Mouse (Mus musculus): Measurements from ENCODE around the gene Trmu.
"Not testable (repeated sequence)": the region's sequence is repeated elsewhere in the genome, so short reads cannot be mapped to it uniquely, and the experiment has no call there.

Trmu gene

DNA sequence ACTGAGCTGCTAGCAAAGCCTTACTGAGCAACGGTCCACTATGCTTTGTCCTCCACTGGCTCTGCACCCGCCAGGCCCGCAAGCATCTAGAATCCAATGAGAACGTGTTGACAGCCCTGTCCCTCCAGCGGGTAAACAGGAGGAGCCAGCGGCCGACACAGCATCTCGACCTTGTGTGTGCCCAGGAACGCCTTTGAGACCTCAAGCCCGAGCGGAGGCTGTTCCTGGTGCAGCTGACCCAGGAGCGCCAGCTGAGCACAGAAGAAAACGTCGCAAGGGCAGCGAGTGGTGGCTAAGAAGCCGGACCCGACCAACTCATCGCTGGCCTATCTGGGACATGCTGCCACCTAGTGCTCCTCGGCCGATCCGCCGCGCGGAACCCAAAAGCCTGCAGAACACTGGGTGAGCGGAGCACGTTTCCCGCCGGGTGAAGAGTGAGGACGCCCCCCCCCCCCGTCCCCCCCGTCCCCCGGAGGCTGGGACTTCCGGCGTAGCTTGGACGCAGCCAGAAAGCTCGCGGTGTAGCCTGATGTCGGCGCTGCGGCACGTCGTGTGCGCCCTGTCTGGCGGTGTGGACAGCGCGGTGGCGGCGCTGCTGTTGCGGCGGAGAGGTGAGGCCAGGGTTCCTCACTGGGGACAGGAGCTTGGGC is at the start of gene Trmu:
TSS of gene Trmu (plus strand) at position 465 of the 650 bp plus-strand sequence.
- DNase-seq, result peak; percentile 95

DNA sequence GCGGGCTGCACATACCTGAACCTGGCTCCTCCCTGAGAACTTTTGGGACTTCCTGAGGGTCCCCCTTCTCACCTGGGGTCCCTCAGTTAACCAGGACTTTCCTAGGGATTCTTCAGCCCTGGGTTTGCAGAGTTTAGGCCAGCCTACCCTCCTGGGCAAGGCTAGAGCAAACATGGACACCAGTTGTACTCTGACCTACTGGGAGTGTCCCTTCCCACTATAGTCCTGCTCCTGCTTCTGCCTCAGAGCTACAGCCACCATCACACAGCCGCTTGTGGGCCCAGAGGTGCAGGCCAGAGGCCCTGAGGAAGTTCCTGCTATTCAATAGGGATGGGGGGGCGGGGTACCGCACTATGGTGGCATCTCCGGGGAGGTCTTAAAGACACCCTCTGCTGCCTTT is 49.6 kb upstream of the Trmu start:
- DNase-seq, result no peak

DNA sequence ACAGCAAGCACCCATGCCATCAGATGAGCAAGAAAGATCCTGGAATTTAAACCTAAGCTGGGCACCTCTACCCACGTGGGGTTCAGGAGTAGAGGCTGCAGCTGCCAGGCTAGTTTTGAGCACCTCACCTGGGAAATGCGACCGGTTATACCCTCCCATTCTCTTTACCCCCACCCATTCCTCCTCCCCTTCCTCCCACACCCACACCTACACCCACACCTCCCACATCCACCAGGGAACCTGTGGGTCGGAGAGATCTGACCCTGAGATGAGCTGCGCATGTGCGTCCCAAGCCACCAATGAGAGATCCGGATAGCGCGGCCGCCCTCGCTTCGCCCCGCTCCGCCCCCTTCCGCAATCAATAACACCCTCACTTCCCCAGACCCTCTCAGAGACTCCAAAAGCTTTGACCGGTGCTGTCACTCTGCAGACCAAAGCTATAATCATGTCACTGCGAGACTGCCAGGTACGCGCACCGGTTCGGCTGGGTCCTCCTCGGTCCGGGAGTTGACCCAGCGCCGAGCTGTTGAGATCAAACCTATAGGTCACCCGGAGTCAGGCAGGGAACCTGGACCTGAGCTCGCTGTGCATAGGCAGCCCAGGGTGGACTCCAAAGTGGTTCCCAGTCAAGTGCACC is 47.0 kb upstream of the Trmu start, which contains the start of gene Ttc38:
TSS of gene Ttc38 (plus strand) at position 353 of the 637 bp plus-strand sequence.
- peak; percentile 92 for DNase-seq

DNA sequence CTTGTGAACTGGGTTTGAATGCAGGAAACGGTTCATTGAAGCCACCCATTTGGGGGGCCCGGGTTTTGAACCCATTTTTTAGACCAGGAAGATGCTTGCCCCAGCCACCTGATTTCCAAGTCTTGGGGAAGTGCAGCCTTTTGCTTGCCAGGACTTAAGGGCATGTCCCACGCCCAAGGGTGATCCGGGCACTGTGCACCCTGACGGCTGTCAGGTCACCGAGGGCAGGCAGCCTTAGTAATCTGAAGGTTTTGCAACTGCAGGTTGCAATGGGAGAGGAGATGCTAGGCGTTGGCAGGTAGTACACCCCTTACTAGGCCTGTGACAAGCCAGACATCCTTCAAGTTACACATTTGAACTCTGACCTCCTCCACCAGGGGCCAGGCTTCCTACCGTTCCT is 46.5 kb upstream of the Trmu start:
- DNase-seq, result no peak

DNA sequence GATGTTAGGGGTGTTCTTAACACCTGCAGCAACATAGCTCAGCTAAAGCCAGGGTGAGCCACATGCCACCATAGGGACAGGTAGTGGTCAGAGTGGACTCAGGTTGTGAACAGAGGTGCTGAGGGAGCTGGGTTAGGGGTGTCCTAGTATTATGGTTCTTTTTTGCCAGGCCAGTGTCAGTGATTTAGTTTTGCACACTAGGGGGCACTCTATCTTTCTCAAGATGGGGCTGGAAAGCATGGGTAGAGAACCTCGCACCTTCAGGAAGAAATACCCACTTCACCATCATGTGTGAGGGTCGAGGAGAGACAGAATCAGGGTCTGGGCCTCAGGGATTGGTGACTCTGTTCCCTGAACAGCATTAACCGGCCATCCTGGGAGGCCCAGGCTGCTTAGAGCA is 43.8 kb upstream of the Trmu start:
- DNase-seq, result no peak

DNA sequence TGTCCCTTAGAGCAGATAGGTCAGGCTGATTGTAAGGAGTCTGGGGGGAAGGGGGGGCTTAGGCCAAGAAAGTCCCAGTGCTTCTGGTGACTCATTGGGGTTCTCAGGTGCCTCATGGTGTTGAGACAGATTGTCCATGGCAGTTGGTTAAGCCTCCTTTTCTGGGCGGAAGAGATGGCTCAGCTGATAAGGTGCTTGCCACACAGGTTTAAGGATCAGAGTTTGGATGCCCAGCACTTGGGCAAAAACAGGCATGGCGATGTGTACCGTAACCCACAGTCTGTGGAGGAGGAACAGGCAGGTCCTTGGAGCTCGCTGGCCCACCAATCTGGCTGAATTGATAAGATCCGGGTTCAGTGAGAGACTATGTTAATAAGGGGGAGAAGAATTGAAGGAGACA is 42.2 kb upstream of the Trmu start:
- DNase-seq, result no peak

DNA sequence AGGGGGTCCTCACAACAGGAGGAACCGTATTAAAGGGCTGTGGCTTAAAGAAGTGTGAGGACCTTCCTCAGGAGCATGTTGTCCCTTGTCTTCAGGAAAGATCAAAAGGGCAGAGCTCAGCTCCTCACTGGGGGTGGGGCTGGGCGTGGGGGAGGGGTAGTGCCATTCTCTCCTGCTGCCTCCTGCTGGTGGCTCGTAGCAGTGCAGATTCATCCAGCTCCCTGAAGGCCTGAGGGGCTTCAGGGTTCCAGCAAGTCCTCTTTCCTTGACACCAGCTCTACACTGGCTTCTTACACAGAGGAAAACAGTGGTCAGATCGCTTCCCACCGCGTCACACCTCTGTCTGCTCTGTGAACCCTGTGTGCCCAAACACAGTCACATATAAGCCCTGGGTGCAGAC is 38.1 kb upstream of the Trmu start:
- peak; percentile 30 for DNase-seq

DNA sequence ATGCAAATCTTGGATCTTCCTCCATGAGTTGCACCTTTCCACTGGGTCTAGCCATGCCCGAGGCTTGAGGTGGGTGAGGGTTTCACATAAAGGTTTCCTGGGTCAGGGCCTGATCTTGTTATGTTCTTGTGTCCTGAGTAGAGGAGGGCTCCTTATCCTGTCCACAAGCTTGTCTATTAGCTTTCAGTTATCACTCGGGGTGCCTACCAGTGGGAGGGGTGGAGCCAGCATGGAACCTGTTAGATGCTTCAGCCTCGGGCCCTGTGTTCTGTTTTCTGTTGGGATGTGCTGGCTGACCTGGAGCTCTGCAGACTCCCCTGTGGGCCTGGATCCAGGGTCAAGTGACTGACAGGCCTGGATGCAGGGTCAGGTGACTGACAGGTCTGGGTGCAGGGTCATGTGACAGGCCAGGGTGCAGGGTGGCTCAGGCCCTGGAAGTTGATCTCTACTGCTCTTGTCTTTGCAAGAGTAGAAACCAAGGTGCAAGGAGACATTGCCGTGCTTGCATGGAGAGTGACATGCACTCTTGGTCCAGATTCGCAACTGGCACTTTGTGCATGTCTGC is 37.2 kb upstream of the Trmu start:
- DNase-seq, result peak; percentile 32

DNA sequence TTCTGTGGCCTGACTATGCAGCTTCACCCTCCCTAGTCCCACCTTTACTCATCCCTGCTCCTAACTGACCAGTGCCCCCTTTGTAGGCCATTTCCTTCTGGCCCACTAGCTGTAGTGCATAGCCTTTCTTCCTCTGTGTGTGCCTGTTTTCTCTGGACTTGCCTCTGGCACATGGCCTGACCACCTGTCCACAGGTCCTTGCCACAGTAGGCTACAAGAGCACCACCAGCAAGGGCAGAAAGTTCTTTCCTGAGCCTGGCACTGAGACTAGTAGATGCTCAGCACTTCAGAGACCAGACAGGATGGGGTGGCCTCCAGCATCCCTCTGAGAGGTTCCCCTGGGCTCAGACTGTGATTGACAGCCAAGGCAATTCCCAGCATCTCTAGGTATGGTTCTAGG is 34.0 kb upstream of the Trmu start:
- DNase-seq, result no peak

DNA sequence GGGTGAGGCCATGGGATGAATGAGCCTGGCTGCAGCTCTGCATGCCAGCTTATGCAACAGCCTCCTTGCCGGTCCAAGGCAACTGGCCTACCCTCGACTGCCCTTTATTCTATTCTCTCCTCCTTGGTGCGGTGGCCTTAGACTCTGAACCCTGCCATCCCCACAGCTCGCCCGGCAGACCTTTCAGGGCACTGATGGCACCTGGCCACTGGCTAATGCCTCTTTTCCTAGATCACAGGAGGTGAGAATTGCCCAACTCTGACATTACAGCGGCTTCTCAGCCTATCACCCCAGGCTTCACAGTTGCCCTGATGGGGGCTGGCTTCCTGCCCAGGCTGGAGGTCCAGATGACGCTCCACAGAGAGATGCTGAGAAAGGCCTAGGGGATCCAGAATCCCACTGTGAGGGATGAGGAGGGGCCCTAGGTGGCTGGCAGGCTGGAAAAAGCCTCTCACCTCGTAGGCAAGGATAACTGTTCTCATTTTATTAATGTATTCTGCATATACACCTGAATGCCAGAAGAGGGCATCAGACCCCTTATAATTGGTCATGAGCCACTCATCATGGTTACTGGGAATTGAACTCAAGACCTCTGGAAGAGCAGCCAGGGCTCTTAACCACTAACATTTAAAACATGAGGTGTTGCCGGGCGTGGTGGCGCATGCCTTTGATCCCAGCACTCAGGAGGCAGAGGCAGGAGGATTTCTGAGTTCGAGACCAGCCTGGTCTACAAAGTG is 27.3 kb upstream of the Trmu start:
- no peak for DNase-seq

DNA sequence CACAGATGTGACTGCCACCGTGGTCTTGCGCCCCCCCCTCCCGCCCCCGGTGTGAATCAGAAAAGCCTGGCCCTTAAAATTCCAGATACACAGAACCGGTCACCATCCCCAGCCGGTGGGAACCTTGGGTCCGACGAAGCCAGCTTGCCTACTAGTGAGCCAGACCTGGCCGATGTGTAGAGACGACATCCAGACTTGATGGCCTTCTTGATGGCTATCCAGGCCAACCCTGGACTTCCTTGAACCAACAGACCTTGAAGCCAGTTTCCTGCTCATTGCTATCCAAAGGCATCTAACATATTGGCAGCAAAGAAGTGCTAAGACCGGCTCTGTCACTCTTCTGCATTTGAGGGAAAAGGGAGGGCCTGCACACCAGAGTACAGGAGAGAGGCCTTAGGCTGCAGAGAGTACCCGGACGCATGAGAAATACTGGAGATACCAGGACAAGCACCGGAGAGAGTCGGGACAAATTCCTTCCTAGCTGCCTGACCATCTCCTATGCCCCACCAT is 20.1 kb upstream of the Trmu start:
- DNase-seq, result no peak

DNA sequence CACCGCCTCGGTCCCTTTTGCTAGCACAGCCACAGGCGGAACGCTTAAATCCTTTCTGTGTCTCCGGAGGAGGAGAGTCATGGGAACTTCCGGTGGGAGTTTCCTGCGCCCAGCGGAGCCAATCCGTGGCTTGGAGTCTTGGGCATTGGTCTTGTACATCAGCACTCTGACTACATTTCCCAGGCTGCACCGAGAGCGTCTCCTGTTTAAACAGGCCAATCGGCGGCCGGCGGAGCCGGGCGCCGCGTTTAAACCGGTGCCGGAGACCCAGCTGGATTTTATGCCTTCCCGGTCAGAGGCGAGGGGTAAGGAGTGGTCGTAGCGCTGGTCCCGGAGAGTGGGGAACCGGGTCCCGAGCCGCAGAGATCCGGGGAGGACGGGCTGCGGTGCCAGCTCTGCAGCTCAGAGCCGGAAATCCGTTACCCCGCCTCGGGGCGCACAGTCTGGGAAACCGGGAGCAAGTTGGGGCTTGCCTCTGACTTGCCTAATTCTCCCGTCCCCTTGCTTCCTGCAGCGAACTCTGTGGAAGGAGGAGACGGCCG is 19.6 kb upstream of the Trmu start, which contains the start of gene Gtse1:
TSS of gene Gtse1 (plus strand) at position 256 of the 542 bp plus-strand sequence.
- peak; percentile 96 for DNase-seq

DNA sequence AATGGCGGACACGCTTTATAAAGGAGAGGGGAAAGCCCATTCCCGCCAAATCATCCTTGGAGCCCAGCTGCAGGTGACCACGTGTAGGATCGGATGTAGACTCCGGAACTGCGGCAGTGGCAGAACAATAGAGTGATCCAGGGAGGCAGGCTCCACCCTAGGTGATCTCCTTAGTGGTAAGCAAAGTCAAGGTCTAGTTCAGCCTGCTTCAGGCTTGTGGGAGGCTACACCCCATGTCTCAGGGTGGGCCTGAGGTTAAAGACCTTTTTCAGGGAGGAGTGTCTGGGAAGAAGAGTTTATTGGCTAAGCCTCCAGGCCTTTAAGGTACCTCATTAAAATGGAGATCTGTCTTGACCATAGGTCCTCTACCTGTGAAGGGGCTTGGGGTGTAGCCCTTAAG is 13.2 kb upstream of the Trmu start:
- not testable (repeated sequence) for DNase-seq

DNA sequence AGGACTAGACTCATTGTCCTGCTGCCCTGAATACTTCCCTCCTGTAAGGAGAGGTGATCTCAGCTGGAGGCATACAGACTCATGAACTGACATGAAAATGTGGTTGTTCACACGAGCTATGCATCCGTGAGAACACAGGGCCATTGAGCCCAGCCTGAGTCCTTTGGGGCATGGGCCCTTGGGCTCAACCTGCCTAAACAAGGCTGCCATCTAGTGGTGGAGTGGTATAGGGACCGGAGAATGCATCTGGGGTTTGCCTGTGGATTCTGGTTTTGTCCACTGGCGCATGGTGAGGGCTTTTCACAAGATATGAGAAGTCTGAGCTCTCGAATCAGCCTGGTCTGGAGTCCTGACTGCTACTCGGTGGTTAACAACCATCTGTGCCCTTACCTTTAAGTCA is 11.4 kb upstream of the Trmu start:
- DNase-seq, result peak; percentile 81

DNA sequence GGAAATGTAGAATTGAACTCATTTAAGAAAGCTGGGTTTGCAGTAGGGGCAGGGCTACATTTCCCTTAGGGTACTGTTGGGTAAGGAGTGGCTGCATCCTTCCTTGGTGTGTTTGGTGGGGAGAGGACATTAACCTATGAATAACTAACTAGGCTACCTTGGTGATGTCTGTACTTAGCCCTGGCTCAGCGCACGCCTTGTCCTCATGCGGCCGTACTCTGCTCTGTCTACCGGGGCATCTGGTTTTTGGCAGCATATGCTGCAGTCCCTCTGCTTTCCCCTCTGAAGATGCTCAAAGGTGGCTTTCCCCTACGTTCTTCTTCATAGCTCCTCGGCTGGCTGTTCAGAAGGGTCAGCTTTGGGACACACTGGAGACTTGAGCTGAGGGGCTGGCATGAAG is 1.8 kb upstream of the Trmu start:
- DNase-seq, result peak; percentile 51

DNA sequence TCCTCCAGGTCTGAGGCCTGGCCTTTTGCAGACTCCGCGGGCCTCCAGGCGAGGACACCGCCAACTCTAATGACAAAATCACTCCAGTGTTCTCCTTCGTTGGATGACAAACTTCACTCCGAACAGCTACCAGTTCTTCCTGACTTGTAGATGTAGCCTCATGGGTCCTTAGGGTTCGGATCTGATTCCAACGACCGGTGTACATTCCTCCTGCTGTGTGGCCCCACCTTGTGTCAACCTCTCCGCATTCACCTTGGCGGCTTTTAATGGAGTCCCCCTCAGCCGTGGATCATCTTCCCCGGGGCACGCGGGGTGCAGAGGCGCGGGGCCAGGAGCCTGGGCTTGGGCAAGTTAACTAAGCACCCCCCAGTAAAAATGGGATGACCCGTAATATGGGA is 385 bp downstream of the Trmu start:
- DNase-seq, result no peak

DNA sequence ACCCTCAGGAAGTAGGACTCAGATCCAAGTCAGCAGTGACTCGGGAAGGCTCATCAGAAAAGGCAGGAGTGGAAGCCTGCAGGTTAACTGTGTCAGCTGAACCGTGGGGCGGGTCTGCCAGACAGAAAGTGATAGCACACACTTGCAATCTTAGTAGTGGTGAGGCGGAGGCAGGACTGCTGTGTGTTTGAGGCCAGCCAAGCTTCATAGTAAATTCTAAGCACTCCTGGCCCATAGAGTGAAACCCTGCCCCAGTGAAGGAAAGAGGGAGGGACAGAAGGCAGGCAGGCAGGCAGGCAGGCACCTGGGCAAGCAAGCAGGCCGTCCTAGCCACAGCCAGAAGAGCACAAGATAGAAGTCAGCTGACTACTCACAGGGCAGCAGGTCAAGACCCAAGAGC is 6.5 kb downstream of the Trmu start:
- DNase-seq, result no peak

DNA sequence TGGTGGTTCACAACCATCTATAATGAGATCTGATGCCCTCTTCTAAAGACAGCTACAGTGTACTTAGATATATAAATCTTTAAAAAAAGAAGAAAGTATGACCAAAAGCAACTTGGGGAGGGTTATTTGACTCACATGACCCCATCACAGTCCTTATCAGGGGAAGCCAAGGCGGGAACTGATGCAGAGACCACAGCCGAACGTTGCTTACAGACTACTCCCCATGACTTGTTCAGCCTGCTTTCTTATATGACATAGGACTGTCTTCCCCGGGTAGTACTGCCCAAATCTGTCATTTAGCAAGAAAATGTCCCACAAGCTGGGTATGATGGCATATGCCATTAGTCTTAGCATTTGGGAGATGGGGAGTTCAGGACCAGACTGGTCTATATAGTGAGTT is 10.1 kb downstream of the Trmu start:
- DNase-seq, result no peak

DNA sequence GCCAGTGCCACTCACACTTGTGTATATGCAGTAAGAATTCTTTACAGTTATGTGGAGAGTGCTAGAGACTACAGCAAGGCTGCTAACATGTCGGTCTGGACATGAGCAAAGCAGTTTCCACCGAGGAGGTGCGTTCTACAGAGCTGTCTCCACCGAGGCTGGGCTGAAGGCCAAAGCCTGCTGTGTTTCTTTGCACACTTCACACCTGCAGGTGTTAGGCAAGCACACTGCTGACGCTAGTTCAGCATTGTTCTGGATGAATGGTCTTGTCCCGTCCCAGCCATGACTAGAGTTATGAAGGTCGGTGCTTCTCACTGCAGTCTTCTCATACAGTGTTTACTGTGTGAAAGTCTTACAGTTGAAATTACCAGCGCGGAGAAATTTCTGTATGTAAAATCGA is 12.9 kb downstream of the Trmu start:
- no peak for DNase-seq

DNA sequence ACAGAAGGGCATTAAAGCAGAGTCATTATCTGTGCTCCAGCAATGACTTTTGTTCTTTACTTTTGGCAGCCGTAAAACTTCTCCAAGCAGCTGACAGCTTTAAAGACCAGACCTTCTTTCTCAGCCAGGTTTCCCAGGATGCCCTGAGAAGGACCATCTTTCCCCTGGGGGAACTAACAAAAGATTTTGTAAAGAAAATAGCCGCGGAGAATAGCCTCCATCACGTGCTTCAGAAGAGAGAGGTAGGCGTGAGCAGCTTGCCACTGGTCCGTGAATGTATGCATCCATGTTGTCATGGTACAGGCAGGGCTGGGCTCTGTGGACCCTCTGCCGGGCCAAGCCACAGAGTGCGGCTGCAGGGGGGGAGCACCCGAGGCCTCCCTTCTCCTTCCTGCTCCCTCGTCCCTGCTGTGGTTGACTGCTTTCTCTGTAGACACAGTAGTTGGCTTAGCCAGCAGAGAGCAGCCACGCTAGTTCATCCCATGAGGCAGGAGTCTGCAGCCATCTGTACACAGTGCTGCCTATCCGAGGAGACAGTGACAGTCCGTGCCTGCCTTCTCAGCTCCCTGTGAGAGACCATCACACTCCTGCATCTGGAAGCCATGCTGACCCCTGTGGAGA is 13.5 kb downstream of the Trmu start:
- no peak for DNase-seq

DNA sequence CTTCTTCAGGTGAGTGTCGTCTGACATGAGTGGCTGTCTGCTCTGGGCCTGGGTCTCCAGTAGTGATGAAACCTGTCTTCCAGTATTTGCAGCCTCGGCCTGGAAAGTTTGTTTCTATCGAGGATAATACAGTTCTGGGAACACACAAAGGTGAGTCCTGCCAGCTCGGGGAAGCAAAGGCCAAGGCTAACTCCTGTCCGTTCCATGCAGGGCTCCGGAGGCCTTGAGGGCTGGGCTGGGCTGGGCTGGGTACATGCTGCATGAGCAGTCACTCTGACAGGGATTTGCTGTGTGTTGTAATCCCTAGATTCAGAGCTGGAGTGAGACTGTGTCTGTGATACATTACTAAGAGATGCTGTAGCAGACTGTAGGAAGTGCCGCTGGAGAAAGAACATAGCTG is 14.8 kb downstream of the Trmu start:
- no peak for DNase-seq

DNA sequence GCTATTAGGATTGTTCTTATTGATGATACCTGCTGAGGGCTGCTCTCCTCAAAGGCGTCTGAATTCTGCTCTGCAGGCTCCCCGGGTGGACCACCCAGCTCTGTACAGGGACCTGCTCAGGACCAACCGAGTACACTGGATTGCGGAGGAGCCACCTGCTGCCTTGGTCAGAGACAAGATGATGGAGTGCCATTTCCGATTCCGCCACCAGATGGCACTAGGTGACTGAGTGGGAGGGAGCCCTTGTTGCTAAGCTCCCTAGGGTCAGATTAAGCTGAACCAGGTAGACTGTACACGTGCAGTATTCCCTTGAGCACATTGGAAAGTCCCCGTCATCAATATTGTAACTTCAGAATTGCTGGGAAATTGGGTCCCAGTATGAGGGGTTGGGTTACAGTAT is 17.2 kb downstream of the Trmu start:
- DNase-seq, result peak; percentile 81

DNA sequence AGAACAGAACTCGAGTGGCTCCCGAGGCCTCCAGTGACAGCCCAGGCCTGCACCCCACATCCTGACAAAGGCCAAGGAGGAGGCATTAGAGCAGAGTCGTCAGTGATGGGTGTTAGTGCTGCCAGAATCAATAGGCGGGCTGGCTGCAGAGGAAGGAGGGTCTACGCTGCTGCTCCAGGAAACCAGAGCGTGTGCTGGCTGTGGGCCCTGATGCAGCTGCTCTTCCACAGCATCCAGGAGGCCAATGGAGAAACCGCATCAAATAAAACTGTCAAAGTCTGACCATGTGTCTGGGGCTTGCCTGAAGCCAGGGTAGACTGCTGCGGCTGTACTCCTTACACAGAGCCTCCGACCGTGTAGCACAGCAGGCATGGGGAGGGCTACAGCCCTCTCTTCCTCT is 18.0 kb downstream of the Trmu start:
- DNase-seq, result no peak

All from kidney, postnatal 14 days (tissue).